Mouse (Mus musculus) forebrain, embryonic 14.5 days (tissue): ENCODE data around the gene Acvr1. TPM values are rescaled to one million over a fixed set of nuclear protein-coding genes. Genes with fewer than 3 reads are reported as not detected.

Source experiments
- ATAC-seq: fragments of 200-750 bp; cut with Nextera tagmentation; 2 replicates; pipeline ENCODE4 v1.8.0; 2017; ENCODE audit warnings: mild to moderate bottlenecking, moderate library complexity
- DNase-seq: peaks from one replicate; pipeline ENCODE4 v3.0.0-alpha.2; 2015; ENCODE audit warnings: low spot score
- H3K27ac ChIP-seq: fragments of 300-500 bp; sonication (generic); 2 replicates; pipeline ENCODE4 v1.5.1; 2014; ENCODE audit warnings: low read depth, mild to moderate bottlenecking, control low read depth, low read length, moderate library complexity
- H3K27me3 ChIP-seq: fragments of 300-500 bp; sonication (generic); replicated peaks from 2 replicates; pipeline ENCODE4 v1.6.1; 2014; ENCODE audit warnings: low read length, control low read depth, mixed read lengths; ENCODE audit not compliant: control insufficient read depth, insufficient read depth
- H3K36me3 ChIP-seq: fragments of 300-500 bp; sonication (generic); 2 replicates; pipeline ENCODE4 v1.6.1; 2014; ENCODE audit warnings: low read length, control low read depth; ENCODE audit not compliant: control insufficient read depth, insufficient read depth
- H3K4me1 ChIP-seq: fragments of 300-500 bp; sonication (generic); 2 replicates; pipeline ENCODE4 v1.6.1; 2014; ENCODE audit warnings: antibody characterized with exemption, low read length, control low read depth; ENCODE audit not compliant: control insufficient read depth, insufficient read depth
- H3K4me2 ChIP-seq: fragments of 300-500 bp; sonication (generic); 2 replicates; pipeline ENCODE4 v1.6.1; 2014; ENCODE audit warnings: mild to moderate bottlenecking, control low read depth, low read length
- H3K4me3 ChIP-seq: fragments of 300-500 bp; sonication (generic); 2 replicates; pipeline ENCODE4 v1.5.1; 2014; ENCODE audit warnings: low read depth, low read length, control low read depth
- H3K9ac ChIP-seq: fragments of 300-500 bp; sonication (generic); 2 replicates; pipeline ENCODE4 v1.6.1; 2014; ENCODE audit warnings: mild to moderate bottlenecking, low read length, control low read depth, moderate library complexity
- H3K9me3 ChIP-seq: fragments of 300-500 bp; sonication (generic); replicated peaks from 2 replicates; pipeline ENCODE4 v1.6.1; 2016; ENCODE audit warnings: low read length, control low read depth, mixed read lengths; ENCODE audit not compliant: control insufficient read depth
- WGBS: fragments of 180-500 bp; shearing (Covaris S2); extraction: QIAGEN DNeasy Blood & Tissue Kit; methylation state at CpG from one replicate; pipeline ENCODE4 v1.1.7; 2014; 5-methylcytosine and 5-hydroxymethylcytosine counted together
- polyA plus RNA-seq: library from polyadenylated mRNA; unstranded; fragments of >200 nt; fragmentation: Nextera tagmentation; extraction: Ambion mirVana; gene quantifications from 2 replicates; pipeline ENCODE4 v1.2.1, GENCODE M21; 2014

The Acvr1 gene
- polyA plus RNA-seq, 1 experiment from 2014 or later = 8.7 TPM

- Histone ChIP-seq H3K9ac (peak within 1 kb of the TSS; percentile 63), H3K27me3 (0 out of 2 replicates have a peak, but pooled peaks cover 4% of the 10 kb centered on the region), H3K9me3 (no peaks in the 10 kb centered on the region), H3K4me2 (peak within 1 kb of the TSS; percentile 100), H3K27ac (no peak within 1 kb of the TSS), H3K36me3 (no peaks in the 10 kb centered on the region), H3K4me3 (peak within 1 kb of the TSS; percentile 57), H3K4me1 (no peaks in the 10 kb centered on the region)
- 1% methylated on average over 63 of the region's 65 CpGs for WGBS
- ATAC-seq (peak; percentile 84), DNase-seq (peak; percentile 59)
Observed at GRCm38 (mm10) chr2:58357414-58358131, 209.4 kb downstream of the Acvr1 start, which contains the start of gene Acvr1c. TSS of gene Acvr1c (minus strand) at chr2:58357895.

GRCm38 (mm10) chr2:58357068-58357413 is 209.9 kb downstream of the Acvr1 start:
- Histone ChIP-seq H3K9ac (peak overlapping the region; percentile 63), H3K36me3 (no peaks in the 10 kb centered on the region), H3K27ac (no peak overlapping the region), H3K4me2 (peak overlapping the region; percentile 100), H3K4me1 (no peaks in the 10 kb centered on the region), H3K27me3 (0 out of 2 replicates have a peak, but pooled peaks cover 4% of the 10 kb centered on the region), H3K9me3 (no peaks in the 10 kb centered on the region), H3K4me3 (peak overlapping the region; percentile 57)
- WGBS = under 1% methylated on average over 7 of the region's 7 CpGs
- ATAC-seq (peak; percentile 55), DNase-seq (peak; percentile 27)

GRCm38 (mm10) chr2:58354389-58354788 is 212.6 kb downstream of the Acvr1 start:
- H3K9ac ChIP-seq = no peak overlapping the region
- no peaks in the 10 kb centered on the region for H3K9me3 ChIP-seq
- H3K4me1 ChIP-seq = no peaks in the 10 kb centered on the region
- no peak for DNase-seq
- WGBS = 90% methylated on average over 3 of the region's 3 CpGs
- 0 out of 2 replicates have a peak, but pooled peaks cover 4% of the 10 kb centered on the region for H3K27me3 ChIP-seq
- H3K36me3 ChIP-seq = no peaks in the 10 kb centered on the region
- no peak overlapping the region for H3K4me2 ChIP-seq
- H3K4me3 ChIP-seq = no peak overlapping the region
- H3K27ac ChIP-seq = no peak overlapping the region
- no peak for ATAC-seq

GRCm38 (mm10) chr2:58352846-58353245 is 214.1 kb downstream of the Acvr1 start:
- H3K27ac ChIP-seq = no peak overlapping the region

GRCm38 (mm10) chr2:58350657-58351056 is 216.3 kb downstream of the Acvr1 start:
- H3K27me3 ChIP-seq = no peaks in the 10 kb centered on the region
- no peak overlapping the region for H3K4me3 ChIP-seq
- ATAC-seq (no peak), DNase-seq (no peak)
- H3K4me1 ChIP-seq = no peaks in the 10 kb centered on the region
- H3K27ac ChIP-seq = no peak overlapping the region
- H3K36me3 ChIP-seq = no peaks in the 10 kb centered on the region
- WGBS = 87% methylated on average over 2 of the region's 2 CpGs
- no peak overlapping the region for H3K9ac ChIP-seq
- H3K9me3 ChIP-seq = no peaks in the 10 kb centered on the region
- no peak overlapping the region for H3K4me2 ChIP-seq

More at GRCm38 (mm10) chr2:58352846-58353245, 214.1 kb downstream of the Acvr1 start:
- DNase-seq (no peak), ATAC-seq (no peak)
- no peak overlapping the region for H3K9ac ChIP-seq
- H3K4me3 ChIP-seq = no peak overlapping the region
- no peak overlapping the region for H3K4me2 ChIP-seq
- 84% methylated on average over 5 of the region's 5 CpGs for WGBS
- 0 out of 2 replicates have a peak, but pooled peaks cover 4% of the 10 kb centered on the region for H3K27me3 ChIP-seq
- no peaks in the 10 kb centered on the region for H3K36me3 ChIP-seq
- H3K4me1 ChIP-seq = no peaks in the 10 kb centered on the region
- H3K9me3 ChIP-seq = no peaks in the 10 kb centered on the region

Other genes starting within 250 kb of the Acvr1 start
- 1.1 and 1.2 TPM in 2 replicates for gene Acvr1c, start 209.3 kb downstream of the Acvr1 start, polyA plus RNA-seq
- gene Gm17409, start 97.0 kb downstream of the Acvr1 start, polyA plus RNA-seq = not detected in 2 replicates
- gene Upp2, start 141 bp upstream of the Acvr1 start, polyA plus RNA-seq = 13.1 TPM in 2 replicates